Mouse (Mus musculus) embryo, embryonic 11 days (tissue): ENCODE results near the gene Cct2.
"Not testable (repeated sequence)": the region's sequence is repeated elsewhere in the genome, so short reads cannot be mapped to it uniquely, and the experiment has no call there.

Source experiments
- DNase-seq: peaks from one replicate; pipeline ENCODE4 v3.0.0-alpha.2; 2015

Cct2 gene

GRCm38 (mm10) chr10:117049961-117050597 is 13.5 kb downstream of the Cct2 start:
- no peak for DNase-seq

- no peak for DNase-seq
Observed at GRCm38 (mm10) chr10:117049253-117049652, 14.4 kb downstream of the Cct2 start.

- DNase-seq = peak; percentile 54
Observed at GRCm38 (mm10) chr10:117045175-117046056, 18.2 kb downstream of the Cct2 start, which contains the start of gene Lrrc10. Gene Lrrc10, plus strand, starts transcription at chr10:117045341.

- DNase-seq = not testable (repeated sequence)
Observed at GRCm38 (mm10) chr10:117043497-117044166, 20.0 kb downstream of the Cct2 start.

- DNase-seq = no peak
Observed at GRCm38 (mm10) chr10:117042295-117042694, 21.3 kb downstream of the Cct2 start.

- peak; percentile 61 for DNase-seq
Observed at GRCm38 (mm10) chr10:117040355-117040754, 23.3 kb downstream of the Cct2 start.

- DNase-seq = peak; percentile 89
Observed at GRCm38 (mm10) chr10:117033785-117034184, 29.8 kb downstream of the Cct2 start.

GRCm38 (mm10) chr10:117031160-117031559 is 32.5 kb downstream of the Cct2 start:
- DNase-seq = no peak

GRCm38 (mm10) chr10:117026176-117026575 is 37.4 kb downstream of the Cct2 start:
- no peak for DNase-seq

GRCm38 (mm10) chr10:117025776-117026175 is 37.8 kb downstream of the Cct2 start:
- DNase-seq = not testable (repeated sequence)

- no peak for DNase-seq
Observed at GRCm38 (mm10) chr10:117023693-117024092, 39.9 kb downstream of the Cct2 start.

- DNase-seq = peak; percentile 86
Observed at GRCm38 (mm10) chr10:117021020-117021754, 42.4 kb downstream of the Cct2 start.

GRCm38 (mm10) chr10:117018281-117018840 is 45.3 kb downstream of the Cct2 start:
- DNase-seq = no peak

GRCm38 (mm10) chr10:117014565-117014964 is 49.0 kb downstream of the Cct2 start:
- DNase-seq = no peak

- DNase-seq = peak; percentile 79
Observed at GRCm38 (mm10) chr10:117013689-117014390, 49.8 kb downstream of the Cct2 start.

- DNase-seq = no peak
Observed at GRCm38 (mm10) chr10:117011047-117011446, 52.6 kb downstream of the Cct2 start.

GRCm38 (mm10) chr10:117009691-117010090 is 53.9 kb downstream of the Cct2 start:
- no peak for DNase-seq

GRCm38 (mm10) chr10:117005707-117006464 is 57.7 kb downstream of the Cct2 start:
- DNase-seq = no peak

- no peak for DNase-seq
Observed at GRCm38 (mm10) chr10:117004695-117005094, 58.9 kb downstream of the Cct2 start.
